Mouse (Mus musculus): ENCODE data around the gene Flywch2.

- TF ChIP-seq MYOG (IDR thresholded peaks at IDR 0.05; ENCODE audit: control insufficient read depth, extremely low read depth, insufficient read length) (no peak), CTCF (IDR thresholded peaks at IDR 0.05; ENCODE audit: control insufficient read depth, insufficient read depth, insufficient read length) (no peak), MAX (IDR thresholded peaks at IDR 0.05) (no peak), CEBPB (IDR thresholded peaks at IDR 0.05; ENCODE audit: low read depth) (no peak), MYOD1 (IDR thresholded peaks at IDR 0.05; ENCODE audit: control insufficient read depth, insufficient read length, low read depth) (no peak), USF1 (IDR thresholded peaks at IDR 0.05; ENCODE audit: low read depth) (no peak), FOSL1 (IDR thresholded peaks at IDR 0.05; ENCODE audit: insufficient read depth, low read length, poor library complexity, severe bottlenecking) (no peak)
These were observed 45.3 kb downstream of the Flywch2 start, which contains the start of gene Paqr4 for GRCm38 (mm10) chr17:23740598-23741021.
